Mouse (Mus musculus): Measurements from ENCODE around the gene Zkscan14.

Zkscan14 gene

GRCm38 (mm10) chr5:145202446-145202845 lies 778 bp upstream of the Zkscan14 start:
- DNase-seq (ENCODE audit: low spot score): no peak

GRCm38 (mm10) chr5:145200387-145200786 lies 1.3 kb downstream of the Zkscan14 start:
- no peak for DNase-seq (ENCODE audit: low spot score)

- no peak for DNase-seq (ENCODE audit: low spot score)
Observed at GRCm38 (mm10) chr5:145191962-145192361, 9.7 kb downstream of the Zkscan14 start, which contains the start of gene Atp5j2. TSS of gene Atp5j2 (minus strand) at chr5:145192062.

- peak; percentile 92 for DNase-seq (ENCODE audit: low spot score)
Observed at GRCm38 (mm10) chr5:145190875-145191798, 10.5 kb downstream of the Zkscan14 start.

GRCm38 (mm10) chr5:145190373-145190772 lies 11.3 kb downstream of the Zkscan14 start:
- no peak for DNase-seq (ENCODE audit: low spot score)

- DNase-seq (ENCODE audit: low spot score): no peak
Observed at GRCm38 (mm10) chr5:145189416-145189815, 12.3 kb downstream of the Zkscan14 start.

- DNase-seq (ENCODE audit: low spot score): no peak
Observed at GRCm38 (mm10) chr5:145185244-145185643, 16.4 kb downstream of the Zkscan14 start.

- no peak for DNase-seq (ENCODE audit: low spot score)
Observed at GRCm38 (mm10) chr5:145178461-145178980, 23.1 kb downstream of the Zkscan14 start.

GRCm38 (mm10) chr5:145167306-145167661 lies 34.4 kb downstream of the Zkscan14 start:
- no peak for DNase-seq (ENCODE audit: low spot score)

- peak; percentile 100 for DNase-seq (ENCODE audit: low spot score)
Observed at GRCm38 (mm10) chr5:145166536-145167305, 34.9 kb downstream of the Zkscan14 start, which contains the start of the genes Ptcd1 and Cpsf4. TSS of gene Ptcd1 (minus strand) at chr5:145167108. TSS of gene Cpsf4 (plus strand) at chr5:145167213.

- DNase-seq (ENCODE audit: low spot score): no peak
Observed at GRCm38 (mm10) chr5:145165184-145165583, 36.5 kb downstream of the Zkscan14 start.

GRCm38 (mm10) chr5:145164710-145165109 lies 37.0 kb downstream of the Zkscan14 start:
- DNase-seq (ENCODE audit: low spot score): no peak

- DNase-seq (ENCODE audit: low spot score): no peak
Observed at GRCm38 (mm10) chr5:145161361-145161760, 40.3 kb downstream of the Zkscan14 start.

GRCm38 (mm10) chr5:145152690-145153089 lies 49.0 kb downstream of the Zkscan14 start:
- DNase-seq (ENCODE audit: low spot score): no peak

GRCm38 (mm10) chr5:145149294-145149693 lies 52.4 kb downstream of the Zkscan14 start:
- DNase-seq (ENCODE audit: low spot score): no peak

- no peak for DNase-seq (ENCODE audit: low spot score)
Observed at GRCm38 (mm10) chr5:145147748-145148147, 53.9 kb downstream of the Zkscan14 start.

All from retina, embryonic 14.5 days (tissue).